Mouse (Mus musculus) midbrain, embryonic 14.5 days (tissue): Measurements from ENCODE around the gene Gm10197. TPM values are rescaled to one million over a fixed set of nuclear protein-coding genes. Genes with fewer than 3 reads are reported as not detected.
A peak's percentile ranks its signal among the peaks of the same experiment; 100 is the strongest.

Experiments
- ATAC-seq: fragments of 200-750 bp; cut with Nextera tagmentation; 2 replicates; pipeline ENCODE4 v1.8.0; 2017; ENCODE audit warnings: moderate number of reproducible peaks, moderate library complexity; ENCODE audit not compliant: low FRiP score, low TSS enrichment
- DNase-seq: peaks from one replicate; pipeline ENCODE4 v3.0.0-alpha.2; 2015
- H3K27ac ChIP-seq: fragments of 300-500 bp; sonication (generic); replicated peaks from 2 replicates; pipeline ENCODE4 v1.5.1; 2014; ENCODE audit warnings: mild to moderate bottlenecking, low read depth, low read length, moderate library complexity
- H3K27me3 ChIP-seq: fragments of 300-500 bp; sonication (generic); 2 replicates; pipeline ENCODE4 v1.6.1; 2014; ENCODE audit warnings: low read length, control low read depth, mixed read lengths; ENCODE audit not compliant: control insufficient read depth, insufficient read depth
- H3K36me3 ChIP-seq: fragments of 300-500 bp; sonication (generic); 2 replicates; pipeline ENCODE4 v1.6.1; 2014; ENCODE audit warnings: low read length, control low read depth; ENCODE audit not compliant: control insufficient read depth, insufficient read depth
- H3K4me1 ChIP-seq: fragments of 300-500 bp; sonication (generic); 2 replicates; pipeline ENCODE4 v1.6.1; 2014; ENCODE audit warnings: mild to moderate bottlenecking, antibody characterized with exemption, low read length, control low read depth; ENCODE audit not compliant: control insufficient read depth, insufficient read depth
- H3K4me2 ChIP-seq: fragments of 300-500 bp; sonication (generic); 2 replicates; pipeline ENCODE4 v1.6.1; 2014; ENCODE audit warnings: mild to moderate bottlenecking, low read length, moderate library complexity
- H3K4me3 ChIP-seq: fragments of 300-500 bp; sonication (generic); replicated peaks from 2 replicates; pipeline ENCODE4 v1.5.1; 2014; ENCODE audit warnings: low read depth, low read length
- H3K9ac ChIP-seq: fragments of 300-500 bp; sonication (generic); replicated peaks from 2 replicates; pipeline ENCODE4 v1.6.1; 2014; ENCODE audit warnings: mild to moderate bottlenecking, low read length, moderate library complexity
- H3K9me3 ChIP-seq: fragments of 300-500 bp; sonication (generic); 2 replicates; pipeline ENCODE4 v1.6.1; 2016; ENCODE audit warnings: low read length, control low read depth, mixed read lengths; ENCODE audit not compliant: control insufficient read depth
- WGBS: fragments of 180-500 bp; shearing (Covaris S2); extraction: QIAGEN DNeasy Blood & Tissue Kit; methylation state at CpG from one replicate; pipeline ENCODE4 v1.1.7; 2014; 5-methylcytosine and 5-hydroxymethylcytosine counted together
- polyA plus RNA-seq: library from polyadenylated mRNA; unstranded; fragments of >200 nt; fragmentation: Nextera tagmentation; extraction: Ambion mirVana; gene quantifications from 2 replicates; pipeline ENCODE4 v1.2.1, GENCODE M21; 2014

Gm10197 gene
- polyA plus RNA-seq, 1 experiment from 2014 or later: 4.4 TPM

DNA sequence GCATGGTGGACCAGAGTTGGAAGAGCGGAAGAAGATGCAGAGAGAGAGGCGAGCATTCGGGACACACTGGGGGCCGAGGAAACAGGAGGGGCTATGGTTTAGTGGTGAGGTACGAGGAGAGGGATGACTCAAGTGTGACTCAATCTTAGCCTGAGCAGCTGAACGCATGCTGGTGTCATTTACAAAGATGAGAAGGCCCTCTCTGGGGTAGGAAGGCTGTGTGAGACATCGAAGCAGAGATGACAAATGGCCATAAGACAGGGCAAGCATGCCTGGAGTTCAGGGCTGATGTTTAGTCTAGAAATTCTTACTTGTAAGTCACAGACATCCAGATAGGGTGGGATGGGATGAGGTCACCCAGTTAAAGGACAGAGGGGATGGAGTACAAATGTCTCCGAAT is 36.8 kb upstream of the Gm10197 start:
- 93% methylated on average over 8 of the region's 8 CpGs for WGBS
- Histone ChIP-seq H3K4me2 (no peak overlapping the region), H3K27me3 (no peaks in the 10 kb centered on the region), H3K27ac (no peak overlapping the region), H3K9me3 (no peaks in the 10 kb centered on the region), H3K4me3 (no peak overlapping the region), H3K9ac (no peak overlapping the region), H3K36me3 (no peaks in the 10 kb centered on the region), H3K4me1 (peaks cover 8% of the 10 kb centered on the region; the same call in 1 of the 2 replicates)
- DNase-seq (no peak), ATAC-seq (no peak)

DNA sequence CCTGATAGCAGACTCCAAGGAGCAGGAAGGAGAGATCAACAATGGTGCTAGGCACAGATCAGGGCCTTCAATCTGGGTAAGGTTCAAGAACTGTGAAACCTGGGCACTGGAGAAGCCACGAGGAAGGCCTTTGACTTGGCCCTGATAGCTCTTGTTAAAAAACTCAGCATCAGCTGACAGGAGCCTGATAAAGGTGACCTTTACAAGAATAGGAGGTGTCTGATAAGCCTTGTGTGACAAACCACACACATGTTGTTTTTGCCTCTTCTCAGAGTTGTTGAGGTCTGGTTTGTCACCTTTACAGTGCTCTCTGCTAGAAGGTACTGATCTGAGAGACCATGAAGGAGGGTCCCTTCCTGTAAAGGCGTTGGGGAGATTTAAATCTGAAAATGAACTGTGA is 35.8 kb upstream of the Gm10197 start:
- no peak overlapping the region for H3K4me2 ChIP-seq

DNA sequence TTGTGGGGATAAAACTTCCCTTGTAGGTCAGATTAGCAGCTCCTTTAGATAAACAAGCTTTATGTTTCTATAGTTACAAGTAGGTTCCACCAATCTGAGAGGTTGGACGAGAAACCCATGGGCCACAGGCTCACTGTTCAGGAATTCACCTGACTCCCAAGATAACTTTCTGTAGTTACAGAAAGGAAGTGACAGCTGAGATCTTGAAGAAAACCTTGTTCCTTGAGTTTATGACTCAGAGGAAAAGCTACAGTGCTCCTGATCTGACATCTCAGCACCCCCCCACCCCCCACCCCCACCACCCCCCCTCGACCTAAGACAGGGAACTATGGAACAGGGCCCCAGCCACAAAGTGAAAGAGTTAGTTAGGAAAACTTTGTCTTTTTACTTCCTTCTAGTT is 34.2 kb upstream of the Gm10197 start:
- ATAC-seq (no peak), DNase-seq (no peak)
- no peaks in the 10 kb centered on the region for H3K36me3 ChIP-seq
- H3K27me3 ChIP-seq: no peaks in the 10 kb centered on the region
- H3K4me3 ChIP-seq: no peak overlapping the region
- no peaks in the 10 kb centered on the region for H3K4me1 ChIP-seq
- no peak overlapping the region for H3K9ac ChIP-seq
- 73% methylated on average over 2 of the region's 2 CpGs for WGBS
- no peaks in the 10 kb centered on the region for H3K9me3 ChIP-seq
- H3K4me2 ChIP-seq: no peak overlapping the region
- H3K27ac ChIP-seq: no peak overlapping the region

More for the DNA sequence above, 35.8 kb upstream of the Gm10197 start:
- ATAC-seq: no peak
- Histone ChIP-seq H3K27ac (no peak overlapping the region), H3K9ac (no peak overlapping the region), H3K4me1 (peaks cover 8% of the 10 kb centered on the region; the same call in 1 of the 2 replicates), H3K27me3 (no peaks in the 10 kb centered on the region), H3K9me3 (no peaks in the 10 kb centered on the region), H3K4me3 (no peak overlapping the region), H3K36me3 (no peaks in the 10 kb centered on the region)
- WGBS: 76% methylated on average over 2 of the region's 2 CpGs
- DNase-seq: no peak

DNA sequence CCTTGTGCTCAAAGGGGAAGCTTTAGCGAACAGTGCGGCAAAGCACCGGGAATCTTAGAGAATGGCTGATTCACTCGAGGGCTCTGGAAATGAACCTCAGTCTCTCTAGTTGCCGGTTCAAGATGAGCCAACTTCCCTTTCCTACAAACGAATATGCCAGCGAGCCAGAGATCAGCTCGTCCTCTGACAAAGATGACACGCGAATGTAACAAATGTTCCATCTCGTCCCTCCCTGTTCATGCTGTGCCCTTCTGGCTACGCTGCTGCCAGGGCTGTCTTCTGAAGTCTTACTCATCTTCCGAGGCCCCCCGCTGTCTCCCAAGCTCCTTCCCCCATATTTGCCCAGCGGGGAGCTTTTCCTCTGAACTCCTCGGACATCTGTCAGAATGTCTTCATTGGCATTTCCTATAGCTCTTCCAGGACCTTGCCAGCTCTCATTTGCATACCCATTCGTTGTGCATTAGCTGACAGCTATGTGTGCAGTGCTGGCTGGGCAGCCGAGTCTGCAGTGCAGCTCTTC is 33.3 kb upstream of the Gm10197 start:
- 71% methylated on average over 18 of the region's 18 CpGs for WGBS

DNA sequence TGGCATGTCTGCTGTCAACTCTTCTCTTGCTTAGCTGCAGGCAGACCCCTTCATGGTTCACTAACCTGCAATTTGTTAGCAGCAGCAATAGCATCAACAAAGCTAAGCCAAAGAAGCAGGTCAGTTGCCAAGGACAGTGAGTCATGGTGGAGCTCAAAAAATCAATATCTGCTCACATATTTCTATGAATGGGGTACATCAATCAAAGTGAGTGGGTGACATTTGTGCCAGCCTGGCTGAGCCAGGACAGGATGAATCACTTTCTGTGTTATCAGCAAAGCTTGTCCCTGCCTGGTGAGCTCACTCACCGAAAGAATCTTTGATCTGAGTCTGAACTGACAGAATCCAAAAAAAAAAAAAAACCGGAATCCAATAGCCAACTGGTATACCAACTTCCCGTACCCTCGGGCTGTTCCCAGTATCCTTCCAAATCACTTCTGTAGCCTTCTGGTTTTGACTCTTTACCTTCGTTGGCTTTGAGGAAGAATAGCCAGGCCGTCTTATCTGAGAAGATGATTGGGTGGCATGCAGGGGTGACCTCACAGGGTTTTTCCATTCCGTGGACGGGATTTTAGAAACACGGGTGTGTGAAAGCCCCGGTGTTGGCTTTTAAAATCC is 32.8 kb upstream of the Gm10197 start:
- Histone ChIP-seq H3K27me3 (no peaks in the 10 kb centered on the region), H3K4me2 (no peak overlapping the region), H3K9ac (no peak overlapping the region), H3K27ac (no peak overlapping the region), H3K9me3 (no peaks in the 10 kb centered on the region), H3K36me3 (no peaks in the 10 kb centered on the region), H3K4me3 (no peak overlapping the region), H3K4me1 (no peaks in the 10 kb centered on the region)
- no peak for ATAC-seq
- 90% methylated on average over 10 of the region's 10 CpGs for WGBS
- no peak for DNase-seq

More for the DNA sequence above, 33.3 kb upstream of the Gm10197 start:
- no peak for ATAC-seq
- Histone ChIP-seq H3K4me3 (no peak overlapping the region), H3K27me3 (no peaks in the 10 kb centered on the region), H3K4me1 (no peaks in the 10 kb centered on the region), H3K9ac (no peak overlapping the region), H3K27ac (no peak overlapping the region), H3K4me2 (no peak overlapping the region), H3K36me3 (no peaks in the 10 kb centered on the region), H3K9me3 (no peaks in the 10 kb centered on the region)
- DNase-seq: peak; percentile 39

DNA sequence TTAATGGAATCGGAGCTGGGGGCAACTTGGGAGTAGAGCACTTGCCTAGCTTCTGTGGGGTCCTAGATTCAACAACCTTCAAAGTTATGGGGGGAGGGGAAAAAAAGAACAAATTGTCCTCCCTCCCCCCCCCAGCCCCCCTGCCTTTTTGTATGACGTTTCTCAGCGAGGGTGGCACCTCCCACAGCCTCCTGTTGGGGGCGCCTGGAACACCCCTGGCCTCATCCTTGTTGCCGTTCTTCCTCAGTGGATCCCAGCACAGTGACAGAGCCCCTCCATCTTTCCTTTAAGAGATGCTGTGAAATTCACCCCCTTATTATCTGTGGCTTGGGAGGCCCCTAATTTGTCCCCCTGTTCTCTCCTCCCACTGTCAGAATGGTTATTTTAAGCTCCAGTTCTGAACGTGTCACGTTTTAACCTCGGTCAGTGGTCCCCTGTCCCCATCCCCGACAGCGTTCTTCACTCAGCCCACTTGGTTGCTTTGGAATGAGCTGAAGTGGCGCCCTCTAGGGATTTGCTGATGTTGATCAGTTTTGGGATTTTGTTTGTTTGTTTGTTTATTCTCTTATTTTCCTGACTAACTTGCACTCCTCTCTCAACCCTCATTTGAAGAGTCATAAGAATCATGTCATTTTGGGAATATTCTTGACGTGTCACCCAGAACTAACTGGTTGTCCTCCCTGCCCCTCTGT is 31.3 kb upstream of the Gm10197 start:
- DNase-seq (no peak), ATAC-seq (no peak)
- no peaks in the 10 kb centered on the region for H3K4me1 ChIP-seq
- H3K4me2 ChIP-seq: no peak overlapping the region
- H3K36me3 ChIP-seq: no peaks in the 10 kb centered on the region
- H3K27ac ChIP-seq: no peak overlapping the region
- H3K9ac ChIP-seq: no peak overlapping the region
- H3K9me3 ChIP-seq: no peaks in the 10 kb centered on the region
- 48% methylated on average over 12 of the region's 12 CpGs for WGBS
- H3K4me3 ChIP-seq: no peak overlapping the region
- H3K27me3 ChIP-seq: no peaks in the 10 kb centered on the region

DNA sequence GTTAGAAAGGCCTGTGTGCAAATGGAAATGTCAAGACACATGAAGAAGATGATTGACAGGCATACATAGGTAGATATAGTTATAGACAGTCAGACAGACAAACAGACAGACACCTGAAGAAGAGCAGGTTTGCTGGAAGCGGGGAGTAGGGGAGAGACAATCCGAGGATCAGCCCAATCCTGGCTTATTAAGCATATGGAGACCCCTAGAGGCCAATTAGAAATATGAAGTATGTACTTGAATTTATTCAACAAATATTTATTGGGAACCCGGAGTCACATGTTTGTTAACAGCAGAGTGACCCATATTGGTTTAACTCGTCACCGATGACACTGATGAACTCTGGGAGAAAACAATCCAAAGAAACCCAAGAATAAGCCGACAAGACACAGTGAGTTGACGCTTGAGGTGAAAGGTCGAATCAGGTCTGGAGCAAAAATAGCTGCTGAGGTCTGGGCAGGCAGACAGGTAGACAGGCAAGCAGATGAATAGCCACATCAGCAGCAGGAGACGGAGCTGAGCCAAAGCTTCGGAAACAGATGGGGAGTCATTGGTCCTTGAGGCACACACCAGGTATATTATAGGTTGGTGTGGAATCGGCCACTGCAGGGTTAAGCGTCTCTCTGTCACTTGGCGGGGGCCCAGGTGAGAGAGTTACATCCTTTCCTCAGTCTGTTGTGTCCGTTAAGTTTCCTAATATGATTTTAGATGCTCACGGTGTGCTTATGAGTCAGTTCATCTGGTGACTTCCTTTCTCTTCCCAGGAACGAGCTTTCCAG is 29.0 kb upstream of the Gm10197 start:
- H3K4me1 ChIP-seq: no peaks in the 10 kb centered on the region
- no peaks in the 10 kb centered on the region for H3K36me3 ChIP-seq
- H3K27ac ChIP-seq: no peak overlapping the region
- no peak overlapping the region for H3K4me2 ChIP-seq
- H3K9me3 ChIP-seq: no peaks in the 10 kb centered on the region
- H3K27me3 ChIP-seq: no peaks in the 10 kb centered on the region
- no peak overlapping the region for H3K4me3 ChIP-seq
- DNase-seq: no peak
- ATAC-seq: no peak
- H3K9ac ChIP-seq: no peak overlapping the region
- 88% methylated on average over 16 of the region's 16 CpGs for WGBS

DNA sequence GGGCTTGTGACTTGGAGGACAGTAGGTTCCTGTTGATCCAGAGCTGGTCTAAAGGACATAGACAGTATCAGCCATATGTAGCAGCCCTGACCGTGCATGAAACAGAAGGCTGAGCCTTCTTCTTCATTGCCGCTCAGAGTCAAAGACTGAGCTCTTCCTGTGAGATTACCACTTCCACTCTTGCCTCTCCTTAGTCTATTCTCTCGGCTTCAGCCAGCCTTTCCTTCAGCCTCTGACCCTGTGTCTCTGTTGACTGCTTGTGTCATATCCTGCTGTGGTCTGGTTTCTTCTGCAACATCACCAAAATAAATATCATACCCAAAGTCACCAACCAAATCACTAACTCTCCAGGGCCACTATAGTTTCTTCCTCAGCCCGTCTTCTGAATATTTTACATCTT is 27.6 kb upstream of the Gm10197 start:
- no peak for DNase-seq

More for the DNA sequence above, 27.6 kb upstream of the Gm10197 start:
- ATAC-seq: no peak
- no peak overlapping the region for H3K27ac ChIP-seq
- H3K27me3 ChIP-seq: no peaks in the 10 kb centered on the region
- 93% methylated on average over 4 of the region's 4 CpGs for WGBS
- H3K4me2 ChIP-seq: no peak overlapping the region
- H3K9ac ChIP-seq: no peak overlapping the region
- no peaks in the 10 kb centered on the region for H3K36me3 ChIP-seq
- H3K4me3 ChIP-seq: no peak overlapping the region
- H3K9me3 ChIP-seq: no peaks in the 10 kb centered on the region
- no peaks in the 10 kb centered on the region for H3K4me1 ChIP-seq
